Mouse (Mus musculus): ENCODE data around the gene Lurap1.

Gene Lurap1

GRCm38 (mm10) chr4:116151238-116151637, at the start of gene Lurap1:
Lurap1 (minus strand) TSS chr4:116151338.
- no peak for DNase-seq (ENCODE audit: low read depth, low spot score)

DNA sequence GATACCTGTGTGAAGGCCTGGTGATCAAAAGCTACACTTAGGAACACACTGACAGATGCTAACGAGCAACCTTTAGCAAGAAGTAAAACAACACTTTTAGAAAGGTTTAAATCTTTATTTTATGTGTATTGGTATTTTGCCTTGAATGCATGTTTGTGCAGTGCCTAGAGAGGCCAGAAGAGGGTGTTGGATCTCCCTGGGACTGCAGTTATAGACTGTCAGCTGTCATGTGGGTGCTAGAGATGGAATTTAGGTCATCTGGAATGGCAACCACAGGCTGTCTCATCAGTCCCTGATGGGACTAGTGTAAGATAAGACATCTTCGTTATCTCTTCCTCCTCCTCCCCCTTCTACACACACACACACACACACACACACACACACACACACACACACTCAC, 47.3 kb upstream of the Lurap1 start:
- DNase-seq (ENCODE audit: low read depth, low spot score): no peak

DNA sequence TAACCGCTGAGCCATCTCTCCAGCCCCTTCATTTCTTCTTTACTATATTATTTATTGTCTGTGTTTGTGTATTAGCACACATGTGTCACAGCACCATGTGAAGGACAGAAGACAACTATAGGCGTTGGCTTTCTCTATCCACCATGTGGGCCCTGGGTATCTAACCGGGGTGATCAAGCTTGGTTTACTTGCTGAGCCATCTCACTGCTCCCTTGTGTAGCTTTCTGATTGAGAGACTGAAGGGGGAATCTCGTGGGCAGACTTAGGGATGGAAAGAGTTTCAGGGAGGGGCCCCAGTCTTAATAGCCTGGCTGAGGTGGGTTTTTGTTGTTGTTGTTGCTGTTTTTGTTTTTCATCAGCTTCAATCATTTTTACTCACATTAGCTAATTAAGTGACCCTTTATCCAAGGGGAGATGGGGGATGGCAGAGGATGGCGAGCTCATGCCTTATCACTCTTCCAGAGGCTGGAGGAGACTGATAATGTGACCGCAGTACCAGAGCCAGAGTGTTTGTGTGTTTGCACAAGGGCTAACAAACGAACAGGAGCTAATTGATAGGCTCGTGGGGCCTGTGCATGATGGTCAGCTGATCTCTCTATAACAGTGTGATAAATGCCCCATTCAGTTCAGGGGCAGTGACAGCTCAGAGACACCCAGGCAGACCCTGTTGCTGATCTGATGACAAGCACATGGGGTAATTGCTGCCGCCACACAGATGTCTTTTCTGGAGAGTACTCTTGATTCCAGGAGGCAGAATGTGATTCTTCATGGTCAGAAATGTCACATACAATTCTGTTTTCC, 42.6 kb upstream of the Lurap1 start:
- no peak for DNase-seq (ENCODE audit: low read depth, low spot score)

- no peak for DNase-seq (ENCODE audit: low read depth, low spot score)
Observed at GRCm38 (mm10) chr4:116192286-116192835, 41.2 kb upstream of the Lurap1 start.

GRCm38 (mm10) chr4:116185083-116185482, 33.9 kb upstream of the Lurap1 start:
- DNase-seq (ENCODE audit: low read depth, low spot score): no peak

DNA sequence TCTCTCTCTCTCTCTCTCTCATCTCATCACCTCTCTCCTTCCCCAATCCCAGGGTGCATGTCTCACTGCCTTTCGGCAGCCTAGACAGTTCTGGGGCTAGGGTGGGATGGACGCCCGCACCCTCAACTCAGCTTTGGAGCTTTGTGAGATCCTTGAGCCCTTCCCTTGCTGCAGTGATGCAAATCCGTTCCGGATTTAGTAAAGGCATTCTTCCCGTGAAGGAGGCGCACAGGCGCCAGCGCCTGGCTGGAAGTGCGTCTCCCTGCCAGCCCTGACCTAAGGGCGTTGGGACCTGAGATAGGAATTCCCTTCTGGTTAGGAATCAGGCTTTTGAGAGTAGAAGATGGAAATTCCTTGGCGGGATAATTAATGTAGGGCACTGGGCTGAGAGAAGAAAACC, 31.6 kb upstream of the Lurap1 start:
- DNase-seq (ENCODE audit: low read depth, low spot score): no peak

- DNase-seq (ENCODE audit: low read depth, low spot score): no peak
Observed at GRCm38 (mm10) chr4:116182079-116182478, 30.9 kb upstream of the Lurap1 start.

DNA sequence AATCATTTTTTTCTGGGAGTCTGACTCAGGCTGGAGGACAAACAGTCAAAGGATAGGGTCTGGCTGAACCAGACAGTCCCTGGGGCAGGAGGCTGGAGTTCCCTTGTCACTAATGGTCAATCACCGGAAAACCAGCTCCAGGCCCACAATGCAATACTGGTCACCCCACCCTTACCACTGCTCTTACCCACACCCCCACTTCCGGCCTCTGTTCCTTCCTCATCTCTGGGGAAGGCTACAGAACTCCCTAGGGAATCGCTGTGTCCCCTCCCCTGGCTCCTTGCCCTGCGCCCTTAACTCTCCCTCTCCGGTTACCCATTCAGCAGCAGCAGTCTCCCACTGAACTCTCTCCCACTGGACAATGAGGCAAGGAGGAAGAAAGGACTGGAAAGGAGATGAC, 26.0 kb upstream of the Lurap1 start:
- no peak for DNase-seq (ENCODE audit: low read depth, low spot score)

- no peak for DNase-seq (ENCODE audit: low read depth, low spot score)
Observed at GRCm38 (mm10) chr4:116176543-116176988, 25.4 kb upstream of the Lurap1 start.

- peak; percentile 92 for DNase-seq (ENCODE audit: low read depth, low spot score)
Observed at GRCm38 (mm10) chr4:116175711-116176542, 24.8 kb upstream of the Lurap1 start.

GRCm38 (mm10) chr4:116175136-116175535, 24.0 kb upstream of the Lurap1 start:
- DNase-seq (ENCODE audit: low read depth, low spot score): no peak

DNA sequence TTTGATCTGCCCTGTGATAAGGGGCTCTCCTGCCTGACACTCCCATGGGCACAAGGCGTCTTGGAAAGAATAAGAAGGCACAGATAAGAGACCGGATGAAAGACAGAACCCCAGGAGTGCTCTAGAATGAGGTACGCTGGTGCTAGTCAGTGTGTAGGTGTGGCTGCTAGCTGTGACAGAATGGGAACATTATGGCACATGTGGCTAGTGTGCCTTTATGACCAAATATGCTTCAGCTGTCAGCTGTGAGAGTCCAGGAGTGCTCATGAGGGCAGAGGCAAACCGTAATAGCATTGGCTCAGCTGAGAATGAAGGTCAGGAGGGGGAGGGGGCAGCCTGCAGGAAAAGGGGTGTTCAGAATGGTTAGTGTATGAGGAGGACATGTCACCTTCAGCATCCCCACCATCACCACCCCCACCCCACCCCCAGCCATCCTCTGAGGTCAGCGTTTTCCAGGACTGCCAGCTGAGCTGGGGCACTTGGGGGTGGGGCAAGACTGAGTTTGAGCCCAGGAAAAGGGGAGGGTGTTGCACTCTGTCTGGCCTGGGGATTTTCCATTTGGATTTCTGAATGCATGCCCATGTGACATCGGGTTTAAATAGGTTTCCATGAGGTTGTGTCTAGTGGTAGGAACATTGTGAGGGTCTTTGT, 23.5 kb upstream of the Lurap1 start:
- DNase-seq (ENCODE audit: low read depth, low spot score): no peak

GRCm38 (mm10) chr4:116173752-116174151, 22.6 kb upstream of the Lurap1 start:
- no peak for DNase-seq (ENCODE audit: low read depth, low spot score)

DNA sequence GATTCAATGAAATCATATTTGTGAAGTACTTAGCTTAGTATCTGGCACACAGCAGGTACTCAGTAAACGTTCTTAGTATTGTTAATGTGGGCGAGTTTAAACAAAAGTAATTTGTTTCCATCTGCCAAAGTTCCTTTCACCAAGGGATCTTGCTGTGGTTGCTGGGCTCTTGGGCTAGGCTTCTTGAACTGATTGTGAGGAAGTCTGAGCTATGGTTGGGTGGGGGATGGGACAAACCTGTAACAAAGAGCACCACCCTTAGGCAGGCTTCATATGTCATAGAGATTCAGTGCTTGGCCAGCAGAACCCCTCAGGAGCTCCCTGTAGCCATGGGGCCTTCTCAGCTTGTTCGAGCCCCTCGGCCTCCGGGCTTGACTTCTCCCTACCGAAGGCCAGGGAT, 21.9 kb upstream of the Lurap1 start, which contains the start of the genes 1700042G07Rik and Gm49337:
TSS of gene 1700042G07Rik (plus strand) at position 301 of the 400 bp plus-strand sequence.
TSS of gene Gm49337 (plus strand) at position 313 of the 400 bp plus-strand sequence.
- DNase-seq (ENCODE audit: low read depth, low spot score): no peak

GRCm38 (mm10) chr4:116169353-116169672, 18.2 kb upstream of the Lurap1 start:
- no peak for DNase-seq (ENCODE audit: low read depth, low spot score)

DNA sequence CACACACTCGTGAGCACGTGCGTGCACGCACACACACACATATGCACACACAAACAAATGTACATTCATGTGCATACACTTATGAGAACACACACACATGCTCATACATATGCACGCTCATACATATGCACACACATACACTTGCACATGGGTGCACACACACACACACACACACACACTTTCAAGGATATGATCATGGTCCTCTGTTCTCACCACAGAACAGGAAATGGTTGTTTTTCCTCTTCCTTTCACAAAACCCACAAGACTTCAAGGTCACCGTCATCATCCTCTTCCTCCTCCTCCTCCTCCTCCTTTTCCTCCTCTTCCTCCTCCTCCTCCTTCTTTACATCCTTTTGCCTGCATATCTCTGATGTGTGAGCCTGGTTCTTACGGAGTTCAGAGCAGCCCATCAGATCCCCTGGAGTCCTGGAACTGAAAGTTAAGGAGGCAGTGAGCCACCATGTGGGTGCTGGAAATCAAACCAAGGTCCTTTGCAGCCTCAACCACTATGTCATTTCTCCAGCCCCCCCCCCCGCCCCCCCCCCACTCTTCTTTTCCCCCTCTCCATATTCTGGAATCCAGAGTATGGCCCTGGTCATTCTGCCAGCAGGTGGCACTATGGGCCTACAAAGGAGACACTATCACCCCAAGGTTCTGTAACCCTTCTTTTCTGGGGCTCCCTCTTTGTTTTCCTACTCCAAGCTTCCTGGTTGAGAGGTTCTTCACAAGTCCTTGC, 17.6 kb upstream of the Lurap1 start:
- no peak for DNase-seq (ENCODE audit: low read depth, low spot score)

DNA sequence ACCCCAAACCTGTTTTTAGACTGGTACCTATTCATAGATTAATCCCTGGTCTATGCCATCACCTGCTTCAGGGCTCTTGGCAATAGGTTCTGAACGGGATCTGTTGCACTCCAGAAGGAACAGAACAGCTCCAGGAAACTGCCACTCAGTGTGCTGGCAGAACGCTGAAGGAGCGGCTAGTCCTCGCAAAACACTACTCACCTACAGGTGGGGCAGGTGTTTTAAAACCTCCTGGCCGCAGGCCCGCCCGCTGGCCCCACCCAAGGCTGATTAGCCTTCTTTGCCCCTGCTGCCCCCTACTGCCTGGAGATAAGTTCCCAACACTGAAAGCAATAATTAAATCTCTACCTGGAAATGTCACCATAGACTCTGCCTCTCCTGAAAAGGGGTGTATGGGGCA, 16.3 kb upstream of the Lurap1 start, which contains the start of gene Tspan1:
TSS of gene Tspan1 (minus strand) at position 198 of the 400 bp plus-strand sequence.
- DNase-seq (ENCODE audit: low read depth, low spot score): no peak

DNA sequence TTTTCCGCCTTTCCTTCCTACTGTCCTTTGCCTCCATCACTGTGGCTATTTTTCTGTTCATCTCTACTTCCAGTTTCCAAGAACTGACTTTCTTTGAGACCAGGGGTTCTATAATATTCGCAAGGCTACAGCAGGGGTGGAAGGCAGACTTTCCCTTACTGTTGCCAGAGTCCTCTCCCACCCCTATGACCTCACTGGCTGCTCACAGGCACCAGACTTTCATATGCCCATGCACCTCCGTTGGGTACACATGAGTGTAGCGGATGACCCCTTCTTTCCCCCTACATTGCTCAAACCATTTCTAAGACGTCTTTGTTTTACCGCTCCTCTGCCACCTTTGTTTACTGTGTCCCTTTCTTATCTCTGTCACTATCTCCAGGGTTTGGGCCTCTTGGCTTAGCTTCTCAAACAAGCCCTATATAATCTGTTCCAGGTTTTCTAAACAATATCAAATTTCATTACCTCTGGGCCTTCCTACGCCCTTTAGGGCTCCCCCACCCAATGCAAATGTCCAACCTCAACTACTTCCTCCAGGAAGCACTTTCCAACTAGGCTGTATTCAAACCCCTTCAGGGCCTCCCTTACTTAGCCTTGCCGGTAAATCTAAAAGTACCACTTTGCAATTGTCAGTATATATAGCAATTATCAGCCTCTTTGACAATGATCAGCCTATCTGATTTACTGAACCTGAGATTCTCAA, 14.7 kb upstream of the Lurap1 start:
- DNase-seq (ENCODE audit: low read depth, low spot score): no peak

DNA sequence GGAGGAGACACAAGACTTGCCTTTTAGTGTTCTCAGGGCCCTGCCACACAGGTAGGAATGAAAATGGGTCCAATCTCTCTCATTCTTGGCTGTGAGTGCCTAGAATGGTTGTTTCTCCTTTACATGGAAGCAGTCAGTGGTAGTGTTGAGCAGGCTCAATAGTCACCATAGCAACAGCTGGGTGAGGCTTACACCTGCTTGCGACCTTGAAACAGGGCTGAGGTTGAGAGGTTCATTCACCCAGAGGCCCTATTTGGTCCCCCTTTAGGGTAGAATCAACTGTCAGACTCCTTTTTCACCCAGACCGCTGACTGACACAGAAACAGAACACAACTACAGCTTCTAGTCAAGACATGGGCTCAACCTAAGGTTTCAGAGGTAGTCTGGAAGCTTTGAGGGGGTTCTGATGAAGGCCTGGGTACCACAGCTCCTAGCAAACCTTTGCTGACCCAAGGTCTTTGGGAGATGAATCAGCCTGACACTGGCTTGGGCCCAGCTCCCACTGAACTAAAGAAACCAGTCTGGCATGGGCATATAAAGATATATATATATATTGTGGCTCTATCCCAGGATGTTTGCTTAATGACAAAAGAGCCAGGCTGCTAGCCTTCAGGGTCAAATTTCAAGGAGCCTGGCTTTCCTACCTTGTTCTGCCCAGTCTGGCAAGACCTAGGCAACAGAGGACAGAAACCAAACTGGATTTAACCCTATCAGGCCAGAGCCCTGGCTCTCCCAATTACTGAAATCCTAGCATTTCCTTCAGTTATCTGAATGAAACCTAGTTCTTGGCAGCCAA, 13.8 kb upstream of the Lurap1 start:
- DNase-seq (ENCODE audit: low read depth, low spot score): no peak

- DNase-seq (ENCODE audit: low read depth, low spot score): no peak
Observed at GRCm38 (mm10) chr4:116162142-116162541, 11.0 kb upstream of the Lurap1 start.

All from telencephalon, adult 2 months (tissue).